Mouse (Mus musculus) brain, embryonic 14.5 days (tissue): Measurements from ENCODE around the gene D130043K22Rik.

ENCODE experiments used
- CTCF ChIP-seq: fragments of 200-500 bp; IDR thresholded peaks from 2 replicates; pipeline ENCODE4 v1.5.1; 2012; ENCODE audit warnings: inconsistent platforms, mild to moderate bottlenecking, moderate library complexity, borderline replicate concordance; ENCODE audit not compliant: insufficient read depth, insufficient read length; ENCODE audit errors: extremely low read depth
- POLR2A ChIP-seq: fragments of 200-500 bp; IDR thresholded peaks from 2 replicates; pipeline ENCODE4 v1.6.1; 2012; ENCODE audit warnings: mild to moderate bottlenecking, inconsistent platforms, borderline replicate concordance; ENCODE audit not compliant: poor library complexity, insufficient read depth, insufficient read length, severe bottlenecking; ENCODE audit errors: extremely low read depth

GRCm38 (mm10) chr13:24933199-24933598, 88.3 kb downstream of the D130043K22Rik start:
- no peak for TF ChIP-seq CTCF
- no peak for TF ChIP-seq POLR2A
